Mouse (Mus musculus) liver, adult (tissue): ENCODE data around the gene Hist1h3h.
"Not testable (repeated sequence)": the region's sequence is repeated elsewhere in the genome, so short reads cannot be mapped to it uniquely, and the experiment has no call there.

Experiments used
- GATA4 ChIP-seq: IDR thresholded peaks from 2 replicates; pipeline ENCODE4 v1.6.1; 2014; ENCODE audit warnings: mild to moderate bottlenecking, low read length; ENCODE audit not compliant: insufficient replicate concordance

The Hist1h3h gene

GRCm38 (mm10) chr13:21722373-21722925, 5.0 kb downstream of the Hist1h3h start:
- TF ChIP-seq GATA4 = no peak

DNA sequence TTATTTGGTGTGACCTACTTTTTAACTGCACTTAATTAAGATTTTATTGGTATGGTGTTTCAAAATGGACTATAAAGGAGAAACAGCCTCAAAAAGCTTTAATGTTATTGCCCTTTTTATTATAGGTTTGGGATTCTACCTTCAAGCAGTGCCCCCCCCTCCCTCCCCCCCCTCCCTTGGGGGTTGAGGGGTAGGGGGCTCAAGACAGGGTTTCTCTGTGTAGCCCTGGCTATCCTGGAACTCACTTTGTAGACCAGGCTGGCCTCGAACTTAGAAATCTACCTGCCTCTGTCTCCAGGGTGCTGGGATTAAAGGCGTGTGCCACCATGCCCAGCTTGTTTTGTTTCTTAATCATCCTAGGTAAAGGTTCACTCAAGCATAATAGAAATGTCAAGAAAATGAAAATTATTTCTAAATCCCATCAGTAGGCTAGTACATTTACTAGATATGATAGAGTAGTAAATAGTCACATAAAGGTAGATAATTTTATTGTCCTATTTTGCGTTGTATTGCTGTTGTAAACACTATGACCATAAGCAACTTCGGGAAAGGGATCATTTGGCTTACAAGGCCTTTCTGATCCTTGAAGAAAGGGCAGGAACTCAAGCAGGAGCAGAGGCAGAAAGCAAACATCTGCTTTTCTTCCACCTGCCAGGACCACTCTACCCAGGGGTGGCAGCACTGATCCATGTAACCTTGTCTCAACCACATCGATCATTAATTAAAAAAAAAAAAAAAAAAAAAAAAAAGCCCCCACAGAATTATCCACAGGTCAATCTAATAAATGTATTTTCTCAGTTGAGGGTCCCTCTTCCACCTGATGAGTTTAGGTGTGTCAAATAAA, 5.8 kb downstream of the Hist1h3h start:
- TF ChIP-seq GATA4 = no peak

- no peak for TF ChIP-seq GATA4
These were observed 10.6 kb downstream of the Hist1h3h start for GRCm38 (mm10) chr13:21727948-21728572.

- no peak for TF ChIP-seq GATA4
These were observed 12.1 kb downstream of the Hist1h3h start for GRCm38 (mm10) chr13:21729544-21729943.

GRCm38 (mm10) chr13:21733466-21733865, 16.0 kb downstream of the Hist1h3h start:
- TF ChIP-seq GATA4 = no peak

DNA sequence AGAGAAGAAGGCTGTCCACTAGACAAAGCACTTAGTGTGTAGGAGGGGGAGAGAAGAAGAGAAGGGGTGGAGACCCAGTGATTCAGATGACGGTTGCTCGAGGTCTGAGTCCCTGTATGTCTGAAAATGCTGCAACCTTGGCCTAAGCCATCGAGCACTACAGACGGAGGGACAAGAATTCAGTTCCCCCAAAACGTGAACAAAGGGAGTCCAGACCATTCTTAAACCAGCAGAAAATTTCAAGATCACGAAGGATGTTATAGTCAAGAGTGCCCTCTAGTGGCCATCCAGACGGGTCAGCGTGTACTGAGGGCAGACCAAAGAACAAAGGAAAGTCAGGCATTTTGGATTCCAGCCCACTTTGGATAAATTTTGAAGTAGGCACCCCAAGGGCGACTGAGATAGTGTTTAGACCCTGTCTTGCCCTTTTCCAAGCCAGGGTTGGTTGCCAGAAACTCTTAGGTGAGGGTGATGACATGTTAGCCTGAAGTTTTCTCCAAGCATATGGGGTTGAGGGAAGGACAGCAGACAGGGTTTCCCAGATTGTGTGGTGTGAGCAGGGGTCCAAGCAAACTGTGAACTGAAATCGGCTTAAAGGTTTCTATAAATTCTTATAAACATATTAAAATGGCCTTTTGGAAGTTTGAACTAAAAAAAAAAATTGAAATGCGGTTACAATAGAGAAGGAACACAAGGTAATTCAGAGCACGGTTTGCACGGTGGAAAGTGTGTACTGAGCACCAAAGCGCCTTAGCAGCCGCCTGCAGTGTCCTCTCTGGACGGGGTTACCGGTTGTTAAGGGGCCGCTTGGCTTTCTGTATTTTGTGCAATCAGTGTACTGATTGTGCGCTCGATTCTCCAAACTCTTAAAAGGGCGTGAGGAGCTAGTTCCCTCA, 16.8 kb downstream of the Hist1h3h start:
- no peak for TF ChIP-seq GATA4

GRCm38 (mm10) chr13:21734906-21735767, 17.7 kb downstream of the Hist1h3h start, which contains the start of gene Hist1h4j:
TSS of gene Hist1h4j (plus strand) at chr13:21735064.
- not testable (repeated sequence) for TF ChIP-seq GATA4

GRCm38 (mm10) chr13:21745006-21745405, 27.5 kb downstream of the Hist1h3h start:
- TF ChIP-seq GATA4 = no peak

DNA sequence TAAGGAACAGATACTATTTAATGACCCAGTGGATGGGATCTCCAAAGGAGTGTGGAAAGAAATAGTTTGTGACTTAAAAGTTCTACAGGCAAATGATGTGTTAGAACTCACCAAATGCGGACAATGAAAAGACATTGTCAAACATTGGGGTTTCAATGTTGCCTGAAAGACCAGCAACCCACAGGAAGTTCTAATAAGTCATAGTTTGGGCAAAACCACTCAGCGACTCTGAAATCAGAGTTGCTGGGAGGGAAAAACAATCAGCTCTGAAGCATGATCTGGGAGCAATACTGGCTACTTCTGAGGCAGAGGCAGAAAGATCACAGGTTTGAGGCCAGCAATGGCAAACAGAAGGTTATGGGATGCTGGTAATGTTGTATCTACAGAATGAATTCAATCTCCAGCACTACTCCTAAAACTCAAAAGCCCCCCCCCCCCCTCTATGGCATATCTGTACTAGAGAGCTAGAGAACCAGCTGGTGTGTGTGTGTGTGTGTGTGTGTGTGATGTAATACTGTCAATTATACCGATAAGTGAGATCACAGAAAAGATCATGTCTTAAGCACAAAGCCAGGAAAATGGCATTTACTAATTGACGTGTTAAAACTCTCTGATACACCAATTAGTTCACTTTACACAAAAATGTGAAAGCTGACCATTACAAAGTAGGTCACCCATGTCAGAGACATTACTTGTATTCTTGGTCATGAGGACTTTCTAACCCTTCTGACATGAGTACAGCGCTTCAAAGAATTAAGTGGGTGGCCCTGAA, 32.1 kb downstream of the Hist1h3h start:
- no peak for TF ChIP-seq GATA4

- TF ChIP-seq GATA4 = not testable (repeated sequence)
These were observed 32.9 kb downstream of the Hist1h3h start, which contains the start of gene Hist1h4k for GRCm38 (mm10) chr13:21750159-21751017. TSS of gene Hist1h4k (minus strand) at chr13:21750505.

- no peak for TF ChIP-seq GATA4
These were observed 34.0 kb downstream of the Hist1h3h start for GRCm38 (mm10) chr13:21751417-21751816.

- no peak for TF ChIP-seq GATA4
These were observed 34.4 kb downstream of the Hist1h3h start for GRCm38 (mm10) chr13:21751827-21752226.
